Mouse (Mus musculus) MEL (cell line): ENCODE data around the gene Chid1. TPM values are rescaled to one million over a fixed set of nuclear protein-coding genes. Genes with fewer than 3 reads are reported as not detected.

Experiments used
- DNase-seq: peaks from one replicate; pipeline ENCODE4 v3.0.0; 2011; ENCODE audit warnings: low read depth, low spot score
- H3K27ac ChIP-seq: 2 replicates; pipeline ENCODE4 v1.5.1; 2012; ENCODE audit warnings: low read depth, mild to moderate bottlenecking, control low read depth, low read length, moderate library complexity; ENCODE audit not compliant: control insufficient read depth
- H3K27me3 ChIP-seq, 2 experiments: fragments of 150-350 bp in 1 of 2; sonication (generic) in 1 of 2; 2 replicates each; pipeline ENCODE4 v1.6.1; 2012; ENCODE audit warnings: low read length in 2 of 2, mild to moderate bottlenecking in 2 of 2, improper control_type of control experiment in 1 of 2, moderate library complexity in 1 of 2; ENCODE audit not compliant: insufficient read depth in 2 of 2, control insufficient read depth in 1 of 2
- H3K36me3 ChIP-seq, 2 experiments: 2 replicates each; pipeline ENCODE4 v1.6.1; 2012 to 2014; ENCODE audit warnings: low read length in 2 of 2, improper control_type of control experiment in 1 of 2, inconsistent platforms in 1 of 2, mild to moderate bottlenecking in 1 of 2; ENCODE audit not compliant: insufficient read depth in 2 of 2, control insufficient read depth in 1 of 2
- H3K4me1 ChIP-seq, 2 experiments: fragments of 150-350 bp in 1 of 2; sonication (generic) in 1 of 2; 2 replicates each; pipeline ENCODE4 v1.6.1; 2012; ENCODE audit warnings: low read length in 2 of 2, improper control_type of control experiment in 1 of 2, mild to moderate bottlenecking in 1 of 2; ENCODE audit not compliant: insufficient read depth in 2 of 2, control insufficient read depth in 1 of 2
- H3K4me3 ChIP-seq, 2 experiments: fragments of 150-350 bp in 1 of 2; sonication (generic) in 1 of 2; 2 replicates each; pipeline ENCODE4 v1.5.1; 2012; ENCODE audit warnings: low read depth in 2 of 2, low read length in 2 of 2, mild to moderate bottlenecking in 2 of 2, moderate library complexity in 2 of 2, control low read depth in 1 of 2, improper control_type of control experiment in 1 of 2; ENCODE audit not compliant: control insufficient read depth in 1 of 2, insufficient read depth in 1 of 2
- H3K79me2 ChIP-seq: 2 replicates; pipeline ENCODE4 v1.6.1; 2012; ENCODE audit warnings: mild to moderate bottlenecking, low read length, moderate library complexity; ENCODE audit not compliant: control insufficient read depth, poor library complexity, insufficient read depth
- H3K9ac ChIP-seq: 2 replicates; pipeline ENCODE4 v1.6.1; 2012; ENCODE audit warnings: low read depth, mild to moderate bottlenecking, control low read depth, low read length, moderate library complexity; ENCODE audit not compliant: control insufficient read depth, poor library complexity, severe bottlenecking
- H3K9me3 ChIP-seq: fragments of 150-350 bp; sonication (generic); replicated peaks from 2 replicates; pipeline ENCODE4 v1.6.1; 2012; ENCODE audit warnings: mild to moderate bottlenecking, low read length, improper control_type of control experiment, moderate library complexity; ENCODE audit not compliant: insufficient read depth
- CHD1 ChIP-seq: IDR thresholded peaks from 2 replicates; pipeline ENCODE4 v1.6.1; 2012; ENCODE audit warnings: low read depth, mild to moderate bottlenecking, inconsistent platforms, low read length, improper control_type of control experiment
- CHD2 ChIP-seq: IDR thresholded peaks from 2 replicates; pipeline ENCODE4 v1.6.1; 2011; ENCODE audit warnings: low read length, improper control_type of control experiment
- CTCF ChIP-seq, 3 experiments: IDR thresholded peaks in 2 of 3; conservative IDR thresholded peaks in 1 of 3; 2 replicates each; pipeline ENCODE4 v1.5.1; 2011 to 2012; ENCODE audit warnings: low read length in 3 of 3, low read depth in 2 of 3, mild to moderate bottlenecking in 2 of 3, improper control_type of control experiment in 1 of 3, inconsistent platforms in 1 of 3, mixed read lengths in 1 of 3, moderate library complexity in 1 of 3; ENCODE audit not compliant: control insufficient read depth in 1 of 3, insufficient read depth in 1 of 3, poor library complexity in 1 of 3, severe bottlenecking in 1 of 3
- E2F4 ChIP-seq: IDR thresholded peaks from 2 replicates; pipeline ENCODE4 v1.6.1; 2011; ENCODE audit warnings: low read depth, low read length, improper control_type of control experiment, borderline replicate concordance
- EP300 ChIP-seq, 2 experiments: IDR thresholded peaks; 2 replicates each; pipeline ENCODE4 v1.6.1; 2011; ENCODE audit warnings: improper control_type of control experiment in 2 of 2, low read length in 2 of 2, low read depth in 1 of 2, mild to moderate bottlenecking in 1 of 2
- ETS1 ChIP-seq: IDR thresholded peaks from 2 replicates; pipeline ENCODE4 v1.6.1; 2012; ENCODE audit warnings: low read depth, mild to moderate bottlenecking, inconsistent platforms, low read length, improper control_type of control experiment, moderate library complexity
- HCFC1 ChIP-seq: IDR thresholded peaks from 2 replicates; pipeline ENCODE4 v1.6.1; 2012; ENCODE audit warnings: low read depth, mild to moderate bottlenecking, inconsistent platforms, low read length, improper control_type of control experiment, moderate library complexity
- KAT2A ChIP-seq: conservative IDR thresholded peaks from 2 replicates; pipeline ENCODE4 v1.6.1; 2012; ENCODE audit warnings: low read depth, low read length, improper control_type of control experiment, inconsistent platforms
- MAFK ChIP-seq: IDR thresholded peaks from 2 replicates; pipeline ENCODE4 v1.6.1; 2011; ENCODE audit warnings: low read depth, mild to moderate bottlenecking, low read length, improper control_type of control experiment, borderline replicate concordance
- MAX ChIP-seq: IDR thresholded peaks from 2 replicates; pipeline ENCODE4 v1.6.1; 2011; ENCODE audit warnings: low read length, improper control_type of control experiment
- MAZ ChIP-seq: IDR thresholded peaks from 2 replicates; pipeline ENCODE4 v1.6.1; 2012; ENCODE audit warnings: low read depth, mild to moderate bottlenecking, inconsistent platforms, low read length, improper control_type of control experiment
- MXI1 ChIP-seq: IDR thresholded peaks from 2 replicates; pipeline ENCODE4 v1.6.1; 2011; ENCODE audit warnings: mild to moderate bottlenecking, low read depth, low read length, improper control_type of control experiment
- MYB ChIP-seq: IDR thresholded peaks from 2 replicates; pipeline ENCODE4 v1.6.1; 2011; ENCODE audit warnings: mild to moderate bottlenecking, low read depth, low read length, improper control_type of control experiment
- MYC ChIP-seq: IDR thresholded peaks from 2 replicates; pipeline ENCODE4 v1.6.1; 2011; ENCODE audit warnings: low read depth, mild to moderate bottlenecking, low read length, improper control_type of control experiment, moderate library complexity
- NELFE ChIP-seq: IDR thresholded peaks from 2 replicates; pipeline ENCODE4 v1.6.1; 2011; ENCODE audit warnings: low read depth, low read length, improper control_type of control experiment
- NRF1 ChIP-seq: IDR thresholded peaks from 2 replicates; pipeline ENCODE4 v1.6.1; 2014; ENCODE audit warnings: low read depth, mild to moderate bottlenecking, inconsistent platforms, low read length, improper control_type of control experiment, moderate library complexity; ENCODE audit not compliant: poor library complexity, insufficient read depth, severe bottlenecking
- POLR2AphosphoS5 ChIP-seq: IDR thresholded peaks from 2 replicates; pipeline ENCODE4 v1.6.1; 2012; ENCODE audit warnings: low read depth, borderline replicate concordance, mild to moderate bottlenecking, inconsistent platforms, low read length, moderate library complexity, mixed read lengths
- RAD21 ChIP-seq: IDR thresholded peaks from 2 replicates; pipeline ENCODE4 v1.6.1; 2011; ENCODE audit warnings: mild to moderate bottlenecking, low read depth, low read length, improper control_type of control experiment
- SIN3A ChIP-seq: IDR thresholded peaks from 2 replicates; pipeline ENCODE4 v1.6.1; 2012; ENCODE audit warnings: low read length, improper control_type of control experiment, inconsistent platforms
- TBP ChIP-seq: IDR thresholded peaks from 2 replicates; pipeline ENCODE4 v1.8.0; 2011; ENCODE audit warnings: low read depth, low read length, improper control_type of control experiment
- UBTF ChIP-seq: IDR thresholded peaks from 2 replicates; pipeline ENCODE4 v1.6.1; 2012; ENCODE audit warnings: low read depth, mild to moderate bottlenecking, inconsistent platforms, low read length, improper control_type of control experiment, moderate library complexity, borderline replicate concordance; ENCODE audit not compliant: insufficient read depth
- USF1 ChIP-seq: IDR thresholded peaks from 2 replicates; pipeline ENCODE4 v1.6.1; 2014; ENCODE audit warnings: low read depth, mild to moderate bottlenecking, inconsistent platforms, low read length, improper control_type of control experiment, moderate library complexity
- ZC3H11A ChIP-seq: IDR thresholded peaks from 2 replicates; pipeline ENCODE4 v1.6.1; 2012; ENCODE audit warnings: low read depth, mild to moderate bottlenecking, inconsistent platforms, low read length, improper control_type of control experiment
- polyA plus RNA-seq, 2 experiments: library from polyadenylated mRNA; stranded (reverse) in 1 of 2; unstranded in 1 of 2; fragments of >175 nt in 1 of 2; fragments of >200 nt in 1 of 2; gene quantifications; 2 replicates each; pipeline versions ENCODE4 v1.2.1 to v1.2.4; 2012; ENCODE audit warnings: low replicate concordance in 2 of 2, low read depth in 1 of 2; ENCODE audit not compliant: insufficient read length in 2 of 2, insufficient read depth in 1 of 2, missing spikeins in 1 of 2
- total RNA-seq: library from RNA; depleted of rRNA; stranded (reverse); fragments of 300-350 nt; gene quantifications from 2 replicates; pipeline ENCODE4 v1.2.3, GENCODE M21; 2012

The Chid1 gene
- total and polyA plus RNA-seq, 3 experiments, result 36.1 to 46.7 TPM; not detected in 1

DNA sequence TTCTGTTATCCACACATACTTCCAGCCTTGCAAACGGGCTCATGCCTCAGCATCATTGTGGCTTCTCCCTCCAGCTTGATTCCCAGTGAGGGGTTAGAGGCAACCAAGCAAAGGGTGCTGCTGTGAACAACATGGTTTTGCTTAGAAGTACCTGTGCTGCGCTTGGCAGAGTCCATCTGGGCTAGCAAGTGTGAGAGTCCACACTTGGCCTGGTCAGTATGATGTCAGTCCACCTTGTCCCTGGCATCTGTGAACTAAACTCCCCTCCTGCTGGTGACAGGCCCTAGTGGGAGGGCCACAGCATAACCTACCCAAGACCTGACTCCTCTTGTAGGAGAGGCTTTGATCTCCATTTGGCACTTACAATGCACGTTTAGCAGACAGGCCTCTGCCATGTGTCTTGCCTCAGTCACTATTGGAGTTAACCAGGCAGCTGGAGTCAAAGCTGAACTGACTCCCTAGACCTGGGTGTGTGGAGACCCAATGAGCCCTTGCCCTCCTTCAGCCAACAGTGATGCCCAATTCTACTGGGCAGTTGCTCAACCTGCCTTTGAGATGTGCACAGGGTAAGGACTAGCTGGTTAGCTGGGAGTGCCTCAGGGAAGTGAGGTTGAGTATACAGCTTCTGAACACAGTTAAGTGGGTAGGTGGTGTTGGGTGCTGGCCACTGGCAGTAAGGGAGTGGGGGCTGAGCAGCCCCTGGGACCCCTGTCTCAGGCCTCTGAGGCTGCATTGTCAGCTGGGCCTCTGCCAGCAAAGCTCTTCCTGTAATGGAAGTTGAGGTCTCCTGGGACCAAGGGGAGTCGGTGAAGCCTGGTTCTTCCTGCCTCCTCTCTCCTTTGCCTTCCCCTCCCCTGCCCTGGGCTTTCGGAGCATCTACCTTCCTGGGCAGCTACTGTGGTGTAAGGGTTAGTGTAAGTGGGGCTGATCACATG is 55.2 kb downstream of the Chid1 start:
- no peak for TF ChIP-seq ZC3H11A
- TF ChIP-seq KAT2A, result no peak
- TF ChIP-seq NELFE, result no peak
- TF ChIP-seq USF1, result no peak
- TF ChIP-seq MYB, result no peak
- TF ChIP-seq HCFC1, result no peak
- no peak for TF ChIP-seq SIN3A
- TF ChIP-seq E2F4, result no peak
- TF ChIP-seq ETS1, result no peak
- no peak for TF ChIP-seq MAFK
- TF ChIP-seq MAX, result no peak
- no peak for TF ChIP-seq CTCF (IDR thresholded peaks at IDR 0.05 in 2 of 3, conservative IDR thresholded peaks at IDR 0.05 in 1 of 3; ENCODE audit: control insufficient read depth in 1 of 3, insufficient read depth in 1 of 3, low read depth in 2 of 3, low read length in 3 of 3, poor library complexity in 1 of 3, severe bottlenecking in 1 of 3)
- no peak for TF ChIP-seq CHD2
- no peak for TF ChIP-seq MYC
- no peak for TF ChIP-seq MXI1
- no peak for TF ChIP-seq MAZ
- no peak for TF ChIP-seq POLR2AphosphoS5
- no peak for TF ChIP-seq EP300 (IDR thresholded peaks at IDR 0.05; ENCODE audit: low read depth in 1 of 2, low read length in 2 of 2)
- TF ChIP-seq RAD21, result no peak

DNA sequence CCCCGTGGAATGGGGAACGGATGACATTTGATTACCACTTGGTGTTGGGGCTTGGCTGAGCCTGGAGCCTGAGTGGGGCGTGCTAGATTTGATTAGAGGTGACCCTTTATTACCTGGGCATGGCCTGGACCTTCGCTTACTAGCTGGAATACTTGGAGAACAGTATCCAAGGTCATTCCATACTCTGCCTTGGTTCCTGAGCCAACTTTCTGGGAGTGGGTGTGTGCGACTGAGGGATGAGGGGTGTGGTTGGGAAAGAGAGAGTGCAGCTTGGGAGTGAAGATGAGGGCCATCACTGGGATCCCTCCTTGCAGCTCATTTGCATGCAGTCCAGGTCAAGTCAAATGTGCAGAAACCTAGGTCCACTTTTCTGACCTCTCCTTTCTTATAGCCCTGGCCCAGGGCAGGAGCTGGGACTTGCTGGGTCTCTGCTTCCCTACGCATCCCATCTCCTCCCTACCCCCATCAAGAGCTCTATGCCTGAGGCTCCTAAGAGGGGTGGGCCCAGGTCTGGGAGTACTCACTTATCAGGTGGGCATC is 56.5 kb downstream of the Chid1 start:
- H3K27ac ChIP-seq, result no peak overlapping the region
- TF ChIP-seq MXI1, result no peak
- TF ChIP-seq NRF1, result no peak
- no peak for TF ChIP-seq TBP
- TF ChIP-seq MAFK, result no peak
- no peak for TF ChIP-seq CHD1
- TF ChIP-seq UBTF, result no peak
- H3K27me3 ChIP-seq, result no peaks in the 10 kb centered on the region
- no peaks in the 10 kb centered on the region for H3K9me3 ChIP-seq
- H3K36me3 ChIP-seq, result no peaks in the 10 kb centered on the region
- no peak for DNase-seq
- no peaks in the 10 kb centered on the region for H3K4me1 ChIP-seq
- no peak overlapping the region for H3K9ac ChIP-seq
- H3K4me3 ChIP-seq, result no peak overlapping the region
- H3K79me2 ChIP-seq, result peaks cover 2% of the 10 kb centered on the region; the same call in 1 of the 2 replicates

More for the DNA sequence above, 55.2 kb downstream of the Chid1 start:
- no peak overlapping the region for H3K4me3 ChIP-seq
- no peak overlapping the region for H3K27ac ChIP-seq
- no peak overlapping the region for H3K9ac ChIP-seq
- H3K79me2 ChIP-seq, result peaks cover 2% of the 10 kb centered on the region; the same call in 1 of the 2 replicates
- H3K27me3 ChIP-seq, result no peaks in the 10 kb centered on the region
- H3K4me1 ChIP-seq, result no peaks in the 10 kb centered on the region
- no peaks in the 10 kb centered on the region for H3K9me3 ChIP-seq
- DNase-seq, result no peak
- no peaks in the 10 kb centered on the region for H3K36me3 ChIP-seq
